Mouse (Mus musculus): Measurements from ENCODE around the gene Zbtb25.

DNA sequence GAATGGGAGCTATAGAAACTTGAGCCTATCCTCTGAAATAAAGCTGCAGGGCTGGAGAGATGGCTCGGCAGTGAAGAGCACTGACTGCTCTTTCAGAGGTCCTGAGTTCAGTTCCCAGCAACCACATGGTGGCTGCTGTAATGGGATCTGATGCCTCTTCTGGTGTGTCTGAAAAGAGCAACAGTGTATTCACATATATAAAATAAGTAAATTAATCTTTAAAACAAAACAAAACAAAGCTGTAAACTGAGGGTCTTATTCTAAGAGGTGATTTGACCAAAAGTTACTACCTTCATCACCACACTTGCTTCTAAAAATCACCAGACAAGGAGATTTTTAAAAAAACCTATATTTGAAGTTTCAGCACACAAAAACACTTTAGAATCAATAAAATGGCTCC lies 8.5 kb downstream of the Zbtb25 start:
- TF ChIP-seq CTCF (IDR thresholded peaks at IDR 0.05 in 2 of 3, conservative IDR thresholded peaks at IDR 0.05 in 1 of 3; ENCODE audit: control insufficient read depth in 1 of 3, insufficient read depth in 1 of 3, low read depth in 2 of 3, low read length in 3 of 3, poor library complexity in 1 of 3, severe bottlenecking in 1 of 3) (no peak), EP300 (IDR thresholded peaks at IDR 0.05; ENCODE audit: low read depth in 1 of 2, low read length in 2 of 2) (no peak)
